In genomic region chr3:118674121-118674745, GRCm38 (mm10) we compare ENCODE assay signal across 11 mouse cellular contexts.
DNase-seq lines count a peak whose midpoint lies in the region; ATAC-seq and TF ChIP-seq lines count a peak whose summit lies in the region.
"Had no signal": no experiment of that assay in that cellular context is flagged by ENCODE, and none has a peak within 500 bp of the region (broad histone marks: within the 10 kb centered on the region; RNA-seq: fewer than 3 reads in every experiment).

No protein-coding gene starts in this region.

- H3K36me3 ChIP-seq in forebrain, embryonic 13.5 days (ENCODE audit: poor library complexity, severe bottlenecking), result no peaks in the 10 kb centered on the region
- no peaks in the 10 kb centered on the region for H3K36me3 ChIP-seq in limb, embryonic 12.5 days
- H3K36me3 ChIP-seq in thymus, adult 2 months (ENCODE audit: control insufficient read depth, insufficient read depth, low read length), result no peaks in the 10 kb centered on the region
- H3K36me3 ChIP-seq: liver, embryonic 13.5 days had no signal

- H3K9ac ChIP-seq in forebrain, embryonic 13.5 days, result no peak overlapping the region
- H3K9ac ChIP-seq in limb, embryonic 12.5 days (replicated peaks), result no peak overlapping the region
- H3K9ac ChIP-seq: liver, embryonic 13.5 days had no signal

- H3K27ac ChIP-seq in forebrain, embryonic 13.5 days, result no peak overlapping the region
- H3K27ac ChIP-seq in limb, embryonic 12.5 days, result no peak overlapping the region
- no peak overlapping the region for H3K27ac ChIP-seq in thymus, adult 2 months (ENCODE audit: control insufficient read depth, insufficient read depth, low read length)
- H3K27ac ChIP-seq: liver, embryonic 13.5 days had no signal

- H3K4me2 ChIP-seq in forebrain, embryonic 13.5 days, result peak overlapping the region; percentile 49
- H3K4me2 ChIP-seq in limb, embryonic 12.5 days, result peak overlapping the region; percentile 35
- H3K4me2 ChIP-seq: liver, embryonic 13.5 days had no signal

- TF ChIP-seq POLR2A in thymus, adult 2 months (IDR thresholded peaks at IDR 0.05; ENCODE audit: control insufficient read depth, extremely low read depth, insufficient read depth, low read length, poor library complexity), result no peak

- peak; percentile 75 for ATAC-seq in forebrain, embryonic 13.5 days
- ATAC-seq in limb, embryonic 12.5 days (ENCODE audit: insufficient number of reproducible peaks, insufficient read depth, low FRiP score, low TSS enrichment, low read depth), result peak; percentile 68

- no peaks in the 10 kb centered on the region for H3K27me3 ChIP-seq in forebrain, embryonic 13.5 days
- no peaks in the 10 kb centered on the region for H3K27me3 ChIP-seq in limb, embryonic 12.5 days
- H3K27me3 ChIP-seq in thymus, adult 2 months (ENCODE audit: control insufficient read depth, insufficient read depth, low read length), result no peaks in the 10 kb centered on the region
- H3K27me3 ChIP-seq: liver, embryonic 13.5 days had no signal

- H3K4me3 ChIP-seq in forebrain, embryonic 13.5 days, result no peak overlapping the region
- H3K4me3 ChIP-seq in limb, embryonic 12.5 days (replicated peaks), result no peak overlapping the region
- no peak overlapping the region for H3K4me3 ChIP-seq in thymus, adult 2 months (ENCODE audit: control insufficient read depth, insufficient read depth, low read length)
- H3K4me3 ChIP-seq: erythroblast, embryonic 14.5 days; liver, embryonic 13.5 days had no signal

- 13% methylated on average over 10 of the region's 10 CpGs for WGBS in forebrain, embryonic 13.5 days
- WGBS in limb, embryonic 12.5 days, result 28% methylated on average over 10 of the region's 10 CpGs
- 83% methylated on average over 10 of the region's 10 CpGs for WGBS in thymus, adult 2 months

- no peaks in the 10 kb centered on the region for H3K9me3 ChIP-seq in forebrain, embryonic 13.5 days (replicated peaks)
- no peaks in the 10 kb centered on the region for H3K9me3 ChIP-seq in limb, embryonic 12.5 days
- H3K9me3 ChIP-seq: liver, embryonic 13.5 days had no signal

- DNase-seq in frontal cortex, postnatal 36 days (ENCODE audit: low spot score in 2 of 2), result peak; percentile 6 to 19
- no peak for DNase-seq in frontal cortex, postnatal 25 days (ENCODE audit: low spot score in 2 of 2)
- DNase-seq in retina, embryonic 14.5 days (ENCODE audit: low spot score), result peak; percentile 57
- DNase-seq in layer of hippocampus, postnatal 10 days (ENCODE audit: low spot score in 2 of 2), result no peak
- no peak for DNase-seq in thymus, adult 2 months
- no peak for DNase-seq in kidney, adult 18-20 months
- DNase-seq: kidney, postnatal 36 days; liver, embryonic 13.5 days had no signal

- peaks cover 16% of the 10 kb centered on the region for H3K4me1 ChIP-seq in forebrain, embryonic 13.5 days
- peaks cover 10% of the 10 kb centered on the region; the same call in 1 of the 2 replicates for H3K4me1 ChIP-seq in limb, embryonic 12.5 days (replicated peaks)
- H3K4me1 ChIP-seq in thymus, adult 2 months (replicated peaks; ENCODE audit: control insufficient read depth, insufficient read depth, low read length), result no peaks in the 10 kb centered on the region
- H3K4me1 ChIP-seq: liver, embryonic 13.5 days had no signal

- no peak for TF ChIP-seq CTCF in thymus, adult 2 months (IDR thresholded peaks at IDR 0.05; ENCODE audit: borderline replicate concordance, control insufficient read depth, extremely low read depth, insufficient read depth, low read length, poor library complexity)

Comparison
In these comparisons a context has a peak if more than half of its experiments do, and no peak if none do; other contexts are left out.
1. DNase-seq: peak in frontal cortex, postnatal 36 days (2 of 2) and retina, embryonic 14.5 days (single experiment); none in frontal cortex, postnatal 25 days (0 of 2), layer of hippocampus, postnatal 10 days (0 of 2), thymus, adult 2 months (single experiment) and kidney, adult 18-20 months (single experiment).